Mouse (Mus musculus) midbrain, postnatal 0 days (tissue): ENCODE measurements around the gene Gtf2ird1. TPM values are rescaled to one million over a fixed set of nuclear protein-coding genes. Genes with fewer than 3 reads are reported as not detected.
"Not testable (repeated sequence)": the region's sequence is repeated elsewhere in the genome, so short reads cannot be mapped to it uniquely, and the experiment has no call there.

Experiments
- ATAC-seq: fragments of 200-750 bp; cut with Nextera tagmentation; 2 replicates; pipeline ENCODE4 v1.8.0; 2017; ENCODE audit warnings: moderate number of reproducible peaks, mild to moderate bottlenecking, moderate TSS enrichment, moderate library complexity; ENCODE audit not compliant: low FRiP score
- DNase-seq: peaks from one replicate; pipeline ENCODE4 v3.0.0-alpha.2; 2015; ENCODE audit warnings: low spot score
- H3K27ac ChIP-seq: fragments of 300-500 bp; sonication (generic); 2 replicates; pipeline ENCODE4 v1.5.1; 2014; ENCODE audit warnings: low read depth, mild to moderate bottlenecking, low read length, mixed read lengths
- H3K27me3 ChIP-seq: fragments of 300-500 bp; sonication (generic); 2 replicates; pipeline ENCODE4 v1.6.1; 2014; ENCODE audit warnings: low read length, control low read depth, mixed read lengths; ENCODE audit not compliant: insufficient read depth
- H3K36me3 ChIP-seq: fragments of 300-500 bp; sonication (generic); 2 replicates; pipeline ENCODE4 v1.6.1; 2014; ENCODE audit warnings: low read length, control low read depth, mixed read lengths; ENCODE audit not compliant: insufficient read depth
- H3K4me1 ChIP-seq: fragments of 300-500 bp; sonication (generic); 2 replicates; pipeline ENCODE4 v1.6.1; 2014; ENCODE audit warnings: mild to moderate bottlenecking, control low read depth, antibody characterized with exemption, low read length, mixed read lengths; ENCODE audit not compliant: insufficient read depth
- H3K4me2 ChIP-seq: fragments of 300-500 bp; sonication (generic); 2 replicates; pipeline ENCODE4 v1.6.1; 2014; ENCODE audit warnings: low read depth, mild to moderate bottlenecking, low read length, mixed read lengths; ENCODE audit not compliant: poor library complexity, severe bottlenecking
- H3K4me3 ChIP-seq: fragments of 300-500 bp; sonication (generic); 2 replicates; pipeline ENCODE4 v1.5.1; 2014; ENCODE audit warnings: low read depth, mild to moderate bottlenecking, low read length, moderate library complexity
- H3K9ac ChIP-seq: fragments of 300-500 bp; sonication (generic); replicated peaks from 2 replicates; pipeline ENCODE4 v1.6.1; 2014; ENCODE audit warnings: mild to moderate bottlenecking, low read length, moderate library complexity, mixed read lengths; ENCODE audit not compliant: poor library complexity, severe bottlenecking
- H3K9me3 ChIP-seq: fragments of 300-500 bp; sonication (generic); 2 replicates; pipeline ENCODE4 v1.6.1; 2016; ENCODE audit warnings: low read length, control low read depth
- CTCF ChIP-seq: IDR thresholded peaks from 2 replicates; pipeline ENCODE4 v1.5.1; 2016; ENCODE audit warnings: antibody characterized with exemption, mild to moderate bottlenecking
- WGBS: fragments of 180-500 bp; shearing (Covaris S2); extraction: QIAGEN DNeasy Blood & Tissue Kit; methylation state at CpG from one replicate; pipeline ENCODE4 v1.1.7; 2014; 5-methylcytosine and 5-hydroxymethylcytosine counted together
- polyA plus RNA-seq: library from polyadenylated mRNA; unstranded; fragments of >200 nt; fragmentation: Nextera tagmentation; extraction: Ambion mirVana; gene quantifications from 2 replicates; pipeline ENCODE4 v1.2.1, GENCODE M21; 2015
- total RNA-seq: library from RNA; depleted of rRNA; stranded (reverse); fragments of >200 nt; gene quantifications from 2 replicates; pipeline ENCODE4 v1.2.3, GENCODE M21; 2014

Gtf2ird1 gene
- total and polyA plus RNA-seq, 2 experiments from 2014 or later, result 53.4 to 54.3 TPM

DNA sequence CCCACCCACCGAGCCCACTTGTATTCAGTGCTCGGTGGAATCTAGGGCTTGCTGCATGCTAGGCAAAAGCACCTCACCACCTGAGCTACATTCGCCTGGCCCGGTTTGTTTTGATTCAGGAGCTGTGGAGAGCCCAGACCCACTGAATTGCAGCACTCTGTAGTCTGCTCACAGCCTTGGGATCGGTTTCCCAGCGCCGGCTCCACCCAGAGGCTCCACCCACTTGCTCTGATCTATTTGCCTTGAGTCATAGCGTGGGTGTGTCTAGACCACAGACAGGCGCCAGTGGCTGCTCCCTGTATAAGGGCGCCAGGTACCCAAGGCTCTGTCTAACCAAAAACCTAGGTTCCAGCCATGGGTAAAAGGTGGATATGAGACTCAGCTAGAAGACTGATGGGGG, 105.9 kb downstream of the Gtf2ird1 start:
- 0 out of 2 replicates have a peak overlapping the region, but pooled peaks have one; percentile 29 for H3K9ac ChIP-seq
- H3K4me1 ChIP-seq, result no peaks in the 10 kb centered on the region
- no peak for TF ChIP-seq CTCF
- H3K27ac ChIP-seq, result no peak overlapping the region
- 13% methylated on average over 10 of the region's 10 CpGs for WGBS
- no peaks in the 10 kb centered on the region for H3K27me3 ChIP-seq
- DNase-seq (peak; percentile 39), ATAC-seq (peak; percentile 62; the same call in 1 of the 2 replicates)
- H3K4me2 ChIP-seq, result peak overlapping the region; percentile 29
- H3K36me3 ChIP-seq, result no peaks in the 10 kb centered on the region
- H3K4me3 ChIP-seq, result no peak overlapping the region
- H3K9me3 ChIP-seq, result no peaks in the 10 kb centered on the region

DNA sequence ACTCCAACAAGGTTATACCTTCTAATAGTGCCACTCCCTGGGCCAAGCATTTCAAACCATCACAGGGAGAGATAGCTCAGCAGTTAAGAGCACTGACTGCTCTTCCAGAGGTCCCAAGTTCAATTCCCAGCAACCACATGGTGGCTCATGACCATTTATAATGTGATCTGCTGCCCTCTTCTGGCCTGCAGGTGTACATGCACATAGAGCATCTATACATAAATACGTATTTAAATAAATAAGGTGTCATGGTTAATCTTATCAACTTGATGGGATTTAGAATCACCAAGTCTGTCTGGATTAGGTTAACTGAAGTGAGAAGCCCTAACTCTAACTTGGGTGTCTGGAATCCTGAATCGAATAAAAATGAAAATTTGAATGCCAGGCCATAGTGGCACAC, 109.5 kb downstream of the Gtf2ird1 start:
- Histone ChIP-seq H3K4me1 (no peaks in the 10 kb centered on the region), H3K36me3 (no peaks in the 10 kb centered on the region), H3K4me3 (no peak overlapping the region), H3K9ac (no peak overlapping the region), H3K9me3 (no peaks in the 10 kb centered on the region), H3K4me2 (no peak overlapping the region), H3K27ac (no peak overlapping the region), H3K27me3 (no peaks in the 10 kb centered on the region)
- 59% methylated on average over 2 of the region's 2 CpGs for WGBS
- no peak for ATAC-seq
- TF ChIP-seq CTCF, result peak; percentile 64
- no peak for DNase-seq

DNA sequence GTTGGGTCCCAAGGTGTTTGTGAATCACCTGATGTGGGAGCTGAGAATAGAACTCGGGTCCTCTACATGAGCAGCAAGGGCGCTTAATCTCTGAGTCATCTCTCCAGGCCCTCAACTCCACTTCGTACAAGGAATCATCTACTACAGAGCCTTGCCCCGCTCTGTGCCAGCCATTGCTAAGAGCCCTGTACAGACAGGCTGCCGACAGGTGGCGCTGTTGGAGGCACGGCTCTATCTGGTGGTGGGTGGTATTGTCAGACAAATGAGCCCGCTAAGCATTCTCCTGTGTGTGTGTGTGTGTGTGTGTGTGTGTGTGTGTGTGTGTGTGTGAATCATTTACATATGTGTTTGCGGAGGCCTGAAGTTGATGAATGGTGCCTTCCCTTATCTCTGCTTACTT, 111.1 kb downstream of the Gtf2ird1 start:
- ATAC-seq (no peak), DNase-seq (peak; percentile 38)
- no peak overlapping the region for H3K27ac ChIP-seq
- H3K4me2 ChIP-seq, result no peak overlapping the region
- H3K27me3 ChIP-seq, result no peaks in the 10 kb centered on the region
- no peaks in the 10 kb centered on the region for H3K36me3 ChIP-seq
- peak; percentile 48 for TF ChIP-seq CTCF
- H3K4me3 ChIP-seq, result no peak overlapping the region
- no peaks in the 10 kb centered on the region for H3K4me1 ChIP-seq
- no peak overlapping the region for H3K9ac ChIP-seq
- H3K9me3 ChIP-seq, result no peaks in the 10 kb centered on the region
- 85% methylated on average over 9 of the region's 9 CpGs for WGBS

DNA sequence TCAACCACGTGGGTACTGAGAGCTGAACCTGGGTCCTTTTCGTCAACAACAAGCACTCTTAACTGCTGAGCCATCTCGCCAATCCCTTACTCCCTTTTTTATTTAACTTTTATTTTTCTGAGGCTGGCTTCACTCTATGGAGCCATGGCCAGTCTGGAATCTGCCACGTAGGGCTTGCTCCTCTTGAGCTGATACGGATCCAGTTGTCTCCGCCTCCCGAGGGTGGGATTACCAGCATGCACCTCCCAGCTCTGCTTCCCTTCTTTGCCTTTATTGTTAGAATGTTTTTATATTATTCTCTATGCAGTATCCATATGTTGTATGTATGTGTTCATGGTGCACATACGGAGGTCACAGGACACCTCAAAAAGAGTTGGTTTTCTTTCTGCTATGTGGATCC, 112.4 kb downstream of the Gtf2ird1 start:
- 80% methylated on average over 8 of the region's 8 CpGs for WGBS
- Histone ChIP-seq H3K4me2 (no peak overlapping the region), H3K9ac (no peak overlapping the region), H3K4me1 (no peaks in the 10 kb centered on the region), H3K4me3 (no peak overlapping the region), H3K36me3 (no peaks in the 10 kb centered on the region), H3K27me3 (no peaks in the 10 kb centered on the region), H3K27ac (no peak overlapping the region), H3K9me3 (no peaks in the 10 kb centered on the region)
- TF ChIP-seq CTCF, result no peak
- DNase-seq, result no peak
- ATAC-seq, result no peak

DNA sequence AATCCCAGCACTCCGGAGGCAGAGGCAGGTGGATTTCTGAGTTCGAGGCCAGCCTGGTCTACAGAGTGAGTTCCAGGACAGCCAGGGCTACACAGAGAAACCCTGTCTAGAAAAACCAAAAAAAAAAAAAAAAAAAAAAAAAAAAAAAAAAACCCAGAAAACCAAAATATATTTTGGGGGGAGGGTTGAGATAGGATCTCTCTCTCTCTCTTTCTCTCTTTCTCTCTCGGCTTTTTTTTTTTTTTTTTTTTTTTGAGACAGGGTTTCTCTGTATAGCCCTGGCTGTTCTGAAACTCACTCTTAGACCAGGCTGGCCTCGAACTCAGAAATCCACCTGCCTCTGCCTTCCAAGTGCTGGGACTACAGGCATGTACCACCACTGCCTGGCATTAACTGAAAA, 113.0 kb downstream of the Gtf2ird1 start:
- ATAC-seq, DNase-seq: not testable (repeated sequence)

DNA sequence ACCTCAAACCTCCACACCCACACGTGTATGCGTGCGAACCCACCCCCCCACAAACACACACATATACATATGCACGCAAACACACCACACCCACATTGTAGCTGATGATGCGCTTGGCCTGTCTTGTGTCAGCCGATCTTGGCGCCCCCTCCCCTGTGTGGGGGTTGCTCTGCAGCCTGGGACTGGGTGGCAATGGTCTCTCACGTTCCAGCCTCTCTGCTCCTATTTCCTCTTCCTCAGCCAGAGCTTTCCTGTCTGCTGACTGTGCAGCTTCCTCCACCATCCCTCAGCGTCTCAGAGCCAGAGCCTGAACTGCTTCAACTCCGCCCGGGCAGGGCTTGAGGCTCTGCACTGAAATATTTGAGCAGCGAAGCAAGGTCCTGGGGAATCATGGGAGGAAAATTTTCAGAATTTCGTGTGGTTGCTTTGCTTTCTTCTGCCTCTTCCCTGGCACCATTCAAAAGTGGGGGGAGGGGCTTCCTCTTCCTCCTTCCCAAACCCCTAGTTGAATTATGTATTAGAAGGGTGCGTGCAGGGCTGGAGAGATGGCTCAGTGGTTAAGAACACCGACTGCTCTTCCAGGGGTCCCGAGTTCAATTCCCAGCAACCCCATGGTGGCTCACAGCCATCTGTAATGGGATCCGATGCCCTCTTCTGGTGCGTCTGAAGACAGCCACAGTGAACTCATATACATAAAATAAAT, 113.9 kb downstream of the Gtf2ird1 start:
- Histone ChIP-seq H3K36me3 (no peaks in the 10 kb centered on the region), H3K27ac (no peak overlapping the region), H3K9ac (no peak overlapping the region), H3K9me3 (no peaks in the 10 kb centered on the region), H3K4me1 (no peaks in the 10 kb centered on the region), H3K4me3 (no peak overlapping the region), H3K4me2 (no peak overlapping the region), H3K27me3 (no peaks in the 10 kb centered on the region)
- no peak for ATAC-seq
- WGBS, result 85% methylated on average over 18 of the region's 18 CpGs
- DNase-seq, result no peak
- peak; percentile 18; the same call in 1 of the 2 replicates for TF ChIP-seq CTCF

More for the DNA sequence above, 113.0 kb downstream of the Gtf2ird1 start:
- not testable (repeated sequence) for H3K27me3 ChIP-seq, H3K27ac ChIP-seq, H3K9ac ChIP-seq, H3K4me2 ChIP-seq, H3K4me1 ChIP-seq, H3K9me3 ChIP-seq, H3K36me3 ChIP-seq, H3K4me3 ChIP-seq
- 80% methylated on average over 4 of the region's 4 CpGs for WGBS
